25 mouse cellular contexts compared by ENCODE assay signal in genomic region chr19:10379978-10380377, GRCm38 (mm10). TPM values are rescaled to one million over a fixed set of nuclear protein-coding genes. Genes with fewer than 3 reads are reported as not detected.
DNase-seq lines count a peak whose midpoint lies in the region; ATAC-seq and TF ChIP-seq lines count a peak whose summit lies in the region.
"Had no signal": no experiment of that assay in that cellular context is flagged by ENCODE, and none has a peak within 500 bp of the region (broad histone marks: within the 10 kb centered on the region; RNA-seq: fewer than 3 reads in every experiment).

No protein-coding gene starts in this region.

- ATAC-seq in intestine, embryonic 15.5 days = 0 out of 2 replicates have a peak, but pooled peaks have one; percentile 36
- no peak for ATAC-seq in intestine, embryonic 16.5 days
- ATAC-seq in forebrain, embryonic 16.5 days = no peak
- ATAC-seq: activated CD4-positive, CD25-positive, alpha-beta regulatory T cell, adult 4 months; CD4-positive, CD25-positive, alpha-beta regulatory T cell, adult 4 months; Patski had no signal

- H3K27ac ChIP-seq in intestine, embryonic 15.5 days = no peak overlapping the region
- H3K27ac ChIP-seq in intestine, embryonic 16.5 days (ENCODE audit: low read length) = no peak overlapping the region
- H3K27ac ChIP-seq in CH12.LX (ENCODE audit: insufficient read depth, low read depth) = no peak overlapping the region
- H3K27ac ChIP-seq in forebrain, embryonic 16.5 days (ENCODE audit: low read length) = no peak overlapping the region

- DNase-seq in 3T3-L1 (ENCODE audit: low read depth, low spot score) = peak; percentile 69
- peak; percentile 12 for DNase-seq in CH12.LX (ENCODE audit: extremely low read depth)
- peak; percentile 55 for DNase-seq in NIH3T3 (ENCODE audit: low read depth)
- DNase-seq in ovary, adult 18-20 months (ENCODE audit: low spot score) = no peak
- DNase-seq in gastrocnemius, adult 18-20 months (ENCODE audit: low spot score) = no peak
- DNase-seq: adrenal gland, adult 2 months; adrenal gland, adult 8-10 months; adrenal gland, postnatal 10 days; adrenal gland, postnatal 14 days; adrenal gland, postnatal 25 days; adrenal gland, postnatal 36 days; B cell, adult 2 months; cerebellum, adult 11 months; cerebellum, adult 11-12 months; cerebellum, adult 18-20 months; cerebellum, adult 2 months; cerebellum, adult 8-10 months had no signal

- in situ Hi-C loops in CH12.LX (cut with MboI; ENCODE audit: low pct_ligation_motif_present, low pct_unique_long_range_greater_than_20kb, low sequenced_read_pairs) = no loop called here

- H3K4me3 ChIP-seq in intestine, embryonic 15.5 days (replicated peaks) = no peak overlapping the region
- no peak overlapping the region for H3K4me3 ChIP-seq in intestine, embryonic 16.5 days (ENCODE audit: low read length)
- H3K4me3 ChIP-seq in CH12.LX (replicated peaks in 1 of 3; ENCODE audit: low read depth in 2 of 3, low read length in 2 of 3, poor library complexity in 1 of 3) = no peak overlapping the region
- no peak overlapping the region for H3K4me3 ChIP-seq in forebrain, embryonic 16.5 days (replicated peaks; ENCODE audit: low read length)

- dilution Hi-C loops in CH12.LX (cut with MboI; ENCODE audit: extremely low pct_ligation_motif_present, extremely low pct_unique_long_range_greater_than_20kb, low sequenced_read_pairs) = no loop called here

- no peak overlapping the region for H3K4me2 ChIP-seq in intestine, embryonic 15.5 days (replicated peaks)
- no peak overlapping the region for H3K4me2 ChIP-seq in intestine, embryonic 16.5 days (ENCODE audit: low read depth, low read length)
- peak overlapping the region; percentile 18; the same call in 1 of the 2 replicates for H3K4me2 ChIP-seq in CH12.LX (ENCODE audit: insufficient read depth, low read depth, poor library complexity, severe bottlenecking)
- H3K4me2 ChIP-seq in forebrain, embryonic 16.5 days (ENCODE audit: low read length) = no peak overlapping the region

- no peak for TF ChIP-seq RAD21 in CH12.LX (IDR thresholded peaks at IDR 0.05; ENCODE audit: low read depth, low read length)

- no peaks in the 10 kb centered on the region for H3K9me3 ChIP-seq in intestine, embryonic 15.5 days
- H3K9me3 ChIP-seq in intestine, embryonic 16.5 days (ENCODE audit: control insufficient read depth, low read length) = no peaks in the 10 kb centered on the region
- peaks cover 4% of the 10 kb centered on the region for H3K9me3 ChIP-seq in CH12.LX (replicated peaks; ENCODE audit: low read length)
- peaks cover 3% of the 10 kb centered on the region; the same call in 1 of the 2 replicates for H3K9me3 ChIP-seq in forebrain, embryonic 16.5 days (ENCODE audit: control insufficient read depth, low read length)
- H3K9me3 ChIP-seq: G1E had no signal

- no peak for TF ChIP-seq CTCF in CH12.LX (conservative IDR thresholded peaks at IDR 0.05 in 1 of 2, IDR thresholded peaks at IDR 0.05 in 1 of 2; ENCODE audit: low read depth in 2 of 2, low read length in 2 of 2)

- no peak for TF ChIP-seq POLR2A in CH12.LX (IDR thresholded peaks at IDR 0.05; ENCODE audit: low read depth, low read length)

- peak; percentile 55 for TF ChIP-seq EP300 in CH12.LX (IDR thresholded peaks at IDR 0.05; ENCODE audit: low read length)

- H3K36me3 ChIP-seq in intestine, embryonic 15.5 days = no peaks in the 10 kb centered on the region
- H3K36me3 ChIP-seq in intestine, embryonic 16.5 days (ENCODE audit: control insufficient read depth, insufficient read depth, low read length) = no peaks in the 10 kb centered on the region
- H3K36me3 ChIP-seq in CH12.LX (replicated peaks in 1 of 2; ENCODE audit: control insufficient read depth in 1 of 2, insufficient read depth in 1 of 2, low read length in 1 of 2) = no peaks in the 10 kb centered on the region
- no peaks in the 10 kb centered on the region for H3K36me3 ChIP-seq in forebrain, embryonic 16.5 days (ENCODE audit: control insufficient read depth, insufficient read depth)
- H3K36me3 ChIP-seq: G1E had no signal

- WGBS in intestine, embryonic 15.5 days = 43% methylated on average over 5 of the region's 5 CpGs
- 44% methylated on average over 5 of the region's 5 CpGs for WGBS in intestine, embryonic 16.5 days
- 86% methylated on average over 5 of the region's 5 CpGs for WGBS in forebrain, embryonic 16.5 days

- no peak overlapping the region for H3K9ac ChIP-seq in intestine, embryonic 15.5 days
- H3K9ac ChIP-seq in intestine, embryonic 16.5 days (ENCODE audit: low read depth, low read length) = no peak overlapping the region
- H3K9ac ChIP-seq in CH12.LX (ENCODE audit: insufficient read depth, low read depth) = no peak overlapping the region
- H3K9ac ChIP-seq in forebrain, embryonic 16.5 days (replicated peaks; ENCODE audit: low read depth, low read length) = no peak overlapping the region

- peaks cover 14% of the 10 kb centered on the region for H3K27me3 ChIP-seq in intestine, embryonic 15.5 days (replicated peaks)
- H3K27me3 ChIP-seq in intestine, embryonic 16.5 days (replicated peaks; ENCODE audit: control insufficient read depth, insufficient read depth, low read length) = 0 out of 2 replicates have a peak, but pooled peaks cover 2% of the 10 kb centered on the region
- peaks cover 91% of the 10 kb centered on the region for H3K27me3 ChIP-seq in CH12.LX (replicated peaks)
- H3K27me3 ChIP-seq in forebrain, embryonic 16.5 days (replicated peaks; ENCODE audit: control insufficient read depth, insufficient read depth, low read length) = 0 out of 2 replicates have a peak, but pooled peaks cover 3% of the 10 kb centered on the region

- H3K79me2 ChIP-seq in CH12.LX (replicated peaks; ENCODE audit: control insufficient read depth, extremely low read depth, insufficient read depth, poor library complexity, severe bottlenecking) = no peaks in the 10 kb centered on the region

- 0 out of 2 replicates have a peak, but pooled peaks cover 4% of the 10 kb centered on the region for H3K4me1 ChIP-seq in intestine, embryonic 15.5 days (replicated peaks)
- peaks cover 3% of the 10 kb centered on the region; the same call in 1 of the 2 replicates for H3K4me1 ChIP-seq in intestine, embryonic 16.5 days (ENCODE audit: control insufficient read depth, insufficient read depth, low read length)
- peaks cover 0 to 3% of the 10 kb centered on the region in 2 experiments; a peak in 2 of 4 replicates for H3K4me1 ChIP-seq in CH12.LX (ENCODE audit: control insufficient read depth in 1 of 2, insufficient read depth in 2 of 2)
- H3K4me1 ChIP-seq in forebrain, embryonic 16.5 days (replicated peaks; ENCODE audit: control insufficient read depth, insufficient read depth, low read length) = no peaks in the 10 kb centered on the region

TF ChIP-seq in CH12.LX, 34 proteins besides CTCF, POLR2A, EP300 and RAD21 (continues in another document):
- TF ChIP-seq BHLHE40 (IDR thresholded peaks at IDR 0.05; ENCODE audit: low read depth, low read length) (peak; percentile 69), PAX5 (IDR thresholded peaks at IDR 0.05; ENCODE audit: low read length) (no peak), KAT2A (IDR thresholded peaks at IDR 0.05; ENCODE audit: insufficient replicate concordance, low read length) (no peak), NRF1 (IDR thresholded peaks at IDR 0.05; ENCODE audit: low read depth, low read length) (no peak), JUN (IDR thresholded peaks at IDR 0.05; ENCODE audit: insufficient read depth, low read depth, low read length) (peak; percentile 27; the same call in 1 of the 2 replicates), UBTF (IDR thresholded peaks at IDR 0.05; ENCODE audit: low read depth, low read length) (no peak), NELFE (IDR thresholded peaks at IDR 0.05; ENCODE audit: low read depth, low read length) (no peak), TCF12 (IDR thresholded peaks at IDR 0.05; ENCODE audit: low read depth, low read length) (peak; percentile 18; the same call in 1 of the 2 replicates), MYC (IDR thresholded peaks at IDR 0.05; ENCODE audit: low read depth, low read length) (no peak), MAFK (IDR thresholded peaks at IDR 0.05; ENCODE audit: insufficient replicate concordance, low read length) (no peak), CHD1 (IDR thresholded peaks at IDR 0.05; ENCODE audit: low read depth, low read length) (no peak), IRF4 (IDR thresholded peaks at IDR 0.05; ENCODE audit: low read depth, low read length) (peak; percentile 88), USF2 (conservative IDR thresholded peaks at IDR 0.05; ENCODE audit: low read depth, low read length) (no peak), MXI1 (IDR thresholded peaks at IDR 0.05; ENCODE audit: low read depth, low read length) (no peak), ZNF384 (IDR thresholded peaks at IDR 0.05; ENCODE audit: low read depth, low read length) (no peak), TBP (conservative IDR thresholded peaks at IDR 0.05; ENCODE audit: low read depth, low read length) (no peak), RCOR1 (conservative IDR thresholded peaks at IDR 0.05; ENCODE audit: low read depth, low read length) (peak; percentile 43; the same call in 1 of the 2 replicates), SMC3 (IDR thresholded peaks at IDR 0.05; ENCODE audit: low read depth, low read length) (no peak), ZMIZ1 (IDR thresholded peaks at IDR 0.05; ENCODE audit: low read depth, low read length) (no peak), POLR2AphosphoS2 (IDR thresholded peaks at IDR 0.05; ENCODE audit: low read depth, low read length) (no peak), CHD2 (IDR thresholded peaks at IDR 0.05; ENCODE audit: low read length) (peak; percentile 69), ZKSCAN1 (IDR thresholded peaks at IDR 0.05; ENCODE audit: borderline replicate concordance, low read depth, low read length) (no peak), MEF2A (IDR thresholded peaks at IDR 0.05; ENCODE audit: borderline replicate concordance, low read depth, low read length) (peak; percentile 69; the same call in 1 of the 2 replicates), JUND (conservative IDR thresholded peaks at IDR 0.05; ENCODE audit: low read depth, low read length) (no peak), SIN3A (IDR thresholded peaks at IDR 0.05; ENCODE audit: low read length) (no peak), ETS1 (conservative IDR thresholded peaks at IDR 0.05; ENCODE audit: low read depth, low read length) (peak; percentile 42; the same call in 1 of the 2 replicates), MAX (IDR thresholded peaks at IDR 0.05; ENCODE audit: low read length) (no peak), ZC3H11A (IDR thresholded peaks at IDR 0.05; ENCODE audit: low read depth, low read length) (no peak)

RNA-seq across cellular contexts. Expression of gene Syt7, which starts 8.9 kb away (rescaled TPM):
- 1.7 and 3.1 TPM in 2 replicates for polyA plus RNA-seq in intestine, embryonic 15.5 days (2015; fragmentation: Nextera tagmentation; extraction: Ambion mirVana)
- 0.94 and 1.3 TPM in 2 replicates for polyA plus RNA-seq in intestine, embryonic 16.5 days (2015; fragmentation: Nextera tagmentation; extraction: Ambion mirVana)
- total RNA-seq in CH12.LX (2012; rRNA removed) (not detected in 2 replicates), CH12.LX (2014; rRNA removed) (not detected in 2 replicates)
- polyA plus RNA-seq in CH12.LX (2012; ENCODE audit: insufficient read length, low read depth) = not detected in 2 replicates
- polyA plus RNA-seq in forebrain, embryonic 16.5 days (2015; fragmentation: Nextera tagmentation; extraction: Ambion mirVana) = 6.9 and 9.7 TPM in 2 replicates
- total RNA-seq in gastrocnemius, adult 18-20 months (2021) = 1 to 10 TPM; 1.5 TPM
- total RNA-seq: MEL had no signal
- polyA plus RNA-seq: CD4-positive, CD25-positive, alpha-beta regulatory T cell, adult 4 months; G1E had no signal

Comparison
In these comparisons a context has a peak if more than half of its experiments do, and no peak if none do; other contexts are left out.
1. DNase-seq: peak in 3T3-L1 (single experiment), CH12.LX (single experiment) and NIH3T3 (single experiment); none in ovary, adult 18-20 months (single experiment) and gastrocnemius, adult 18-20 months (single experiment).